Mouse (Mus musculus) lung, postnatal 0 days (tissue): ENCODE measurements around the gene Prdm11. TPM values are rescaled to one million over a fixed set of nuclear protein-coding genes. Genes with fewer than 3 reads are reported as not detected.

ENCODE experiments used
- ATAC-seq: fragments of 200-750 bp; cut with Nextera tagmentation; 2 replicates; pipeline ENCODE4 v1.8.0; 2017; ENCODE audit warnings: moderate library complexity
- DNase-seq: peaks from one replicate; pipeline ENCODE4 v3.0.0-alpha.2; 2016; ENCODE audit warnings: low spot score
- H3K27ac ChIP-seq: fragments of 300-500 bp; sonication (generic); 2 replicates; pipeline ENCODE4 v1.5.1; 2014; ENCODE audit warnings: antibody characterized with exemption, mild to moderate bottlenecking, low read length, mixed read lengths
- H3K27me3 ChIP-seq: fragments of 300-500 bp; sonication (generic); replicated peaks from 2 replicates; pipeline ENCODE4 v1.6.1; 2014; ENCODE audit warnings: low read length, mixed read lengths; ENCODE audit not compliant: insufficient read depth
- H3K36me3 ChIP-seq: fragments of 300-500 bp; sonication (generic); 2 replicates; pipeline ENCODE4 v1.6.1; 2014; ENCODE audit warnings: low read length, mixed read lengths; ENCODE audit not compliant: insufficient read depth
- H3K4me1 ChIP-seq: fragments of 300-500 bp; sonication (generic); 2 replicates; pipeline ENCODE4 v1.6.1; 2014; ENCODE audit warnings: antibody characterized with exemption, low read depth, low read length, mixed read lengths; ENCODE audit not compliant: insufficient read depth
- H3K4me2 ChIP-seq: fragments of 300-500 bp; sonication (generic); replicated peaks from 2 replicates; pipeline ENCODE4 v1.6.1; 2014; ENCODE audit warnings: low read depth, mild to moderate bottlenecking, low read length, moderate library complexity, mixed read lengths
- H3K4me3 ChIP-seq: fragments of 300-500 bp; sonication (generic); 2 replicates; pipeline ENCODE4 v1.5.1; 2014; ENCODE audit warnings: low read depth, low read length
- H3K9ac ChIP-seq: fragments of 300-500 bp; sonication (generic); replicated peaks from 2 replicates; pipeline ENCODE4 v1.6.1; 2014; ENCODE audit warnings: low read depth, mild to moderate bottlenecking
- H3K9me3 ChIP-seq: fragments of 300-500 bp; sonication (generic); 2 replicates; pipeline ENCODE4 v1.6.1; 2016; ENCODE audit warnings: low read length, mixed read lengths
- CTCF ChIP-seq: IDR thresholded peaks from 2 replicates; pipeline ENCODE4 v1.5.1; 2016; ENCODE audit warnings: antibody characterized with exemption, mild to moderate bottlenecking
- EP300 ChIP-seq: IDR thresholded peaks from 2 replicates; pipeline ENCODE4 v1.6.1; 2016; ENCODE audit warnings: antibody characterized with exemption, mild to moderate bottlenecking, control low read depth
- whole genome bisulfite sequencing: fragments of 180-500 bp; shearing (Covaris S2); extraction: QIAGEN DNeasy Blood & Tissue Kit; methylation state at CpG from one replicate; pipeline ENCODE4 v1.1.7; 2014; 5-methylcytosine and 5-hydroxymethylcytosine counted together
- polyA plus RNA-seq: library from polyadenylated mRNA; unstranded; fragments of >200 nt; fragmentation: Nextera tagmentation; extraction: Ambion mirVana; gene quantifications from 2 replicates; pipeline ENCODE4 v1.2.1, GENCODE M21; 2015

Gene Prdm11
- polyA plus RNA-seq, 1 experiment from 2014 or later, result 3.7 TPM

DNA sequence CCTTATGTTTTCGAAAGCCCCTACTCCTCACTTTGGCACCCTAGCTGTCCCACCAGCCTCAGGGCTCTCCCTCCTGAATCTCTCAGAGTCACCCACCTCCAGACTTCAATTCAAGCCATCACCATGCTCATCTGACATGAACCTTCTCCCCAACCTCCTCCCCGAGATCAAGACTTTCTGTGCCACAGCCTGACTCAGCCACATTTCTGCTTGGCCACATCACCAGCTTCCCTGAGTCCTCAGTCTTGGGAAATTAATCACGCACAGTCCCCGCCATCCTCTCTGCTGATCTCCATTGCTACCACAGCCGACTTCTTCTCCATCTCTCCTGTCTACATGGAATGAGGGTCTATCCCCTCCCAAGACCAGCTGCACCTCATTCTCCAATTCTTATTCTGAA is 34.5 kb downstream of the Prdm11 start:
- Histone ChIP-seq H3K36me3 (no peaks in the 10 kb centered on the region), H3K4me2 (no peak overlapping the region), H3K4me1 (peaks cover 12% of the 10 kb centered on the region; the same call in 1 of the 2 replicates), H3K4me3 (no peak overlapping the region), H3K27ac (no peak overlapping the region), H3K9me3 (no peaks in the 10 kb centered on the region), H3K27me3 (no peaks in the 10 kb centered on the region), H3K9ac (no peak overlapping the region)
- 97% methylated on average over 5 of the region's 5 CpGs for WGBS
- DNase-seq (no peak), ATAC-seq (no peak)
- TF ChIP-seq CTCF (no peak), EP300 (no peak)

DNA sequence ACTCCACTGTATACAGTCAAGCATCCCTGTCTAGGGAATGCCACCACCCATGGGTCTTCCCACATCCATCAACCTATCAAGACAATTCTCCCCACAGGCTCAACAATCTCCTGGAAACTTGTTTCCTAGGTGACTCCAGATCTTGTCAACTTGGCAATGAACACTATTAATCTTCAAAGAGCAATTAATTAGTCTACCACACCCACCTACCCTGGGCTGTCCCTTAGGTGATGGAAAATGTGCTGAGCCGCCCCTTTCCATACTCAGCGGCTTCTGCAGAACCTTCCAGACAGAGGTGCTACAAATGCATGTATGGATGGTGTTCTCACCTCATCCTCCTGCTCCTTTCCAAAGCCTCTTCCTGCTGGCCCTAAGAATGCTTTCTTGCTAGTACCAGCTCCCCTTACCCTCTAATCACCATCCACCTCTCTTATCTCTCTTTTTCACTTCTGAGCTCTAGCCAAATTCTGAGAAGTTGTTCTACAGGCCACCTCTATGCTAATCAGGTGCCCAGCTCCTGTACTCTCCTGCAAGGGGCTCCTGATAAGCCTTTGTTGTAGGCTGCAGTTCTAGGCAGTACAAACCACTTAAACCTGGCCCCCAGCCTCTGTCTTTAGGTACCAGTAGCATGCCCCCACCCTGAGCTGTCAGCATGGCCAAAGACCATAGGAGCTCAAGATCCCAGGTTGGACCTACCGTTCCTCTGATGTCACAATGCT is 37.8 kb downstream of the Prdm11 start:
- H3K4me3 ChIP-seq, result no peak overlapping the region

DNA sequence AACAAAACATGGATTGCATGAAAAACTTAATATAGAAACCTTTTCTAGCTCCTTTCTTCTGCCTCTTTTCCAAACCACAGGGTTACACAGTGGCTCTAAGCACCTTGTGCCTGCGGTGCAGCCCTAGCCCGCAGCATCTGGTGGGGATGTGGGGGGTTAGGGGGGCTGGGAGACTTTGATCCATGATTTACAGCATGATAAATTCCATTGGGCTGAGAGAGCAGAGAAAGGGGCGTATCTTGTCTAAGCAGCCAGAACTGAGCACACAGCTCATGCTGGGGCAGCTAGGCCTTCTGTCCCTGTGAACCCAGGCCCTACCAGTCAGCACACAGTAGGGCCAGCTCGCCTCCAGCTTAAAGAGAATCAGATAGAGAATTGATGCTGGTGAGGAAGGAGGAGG is 40.9 kb downstream of the Prdm11 start:
- no peaks in the 10 kb centered on the region for H3K27me3 ChIP-seq
- no peak overlapping the region for H3K9ac ChIP-seq
- TF ChIP-seq EP300 (no peak), CTCF (no peak)
- no peaks in the 10 kb centered on the region for H3K9me3 ChIP-seq
- H3K36me3 ChIP-seq, result no peaks in the 10 kb centered on the region; the same call in 1 of the 2 replicates
- no peak overlapping the region for H3K4me2 ChIP-seq
- DNase-seq (no peak), ATAC-seq (no peak)
- no peak overlapping the region for H3K27ac ChIP-seq
- 60% methylated on average over 4 of the region's 4 CpGs for WGBS
- H3K4me1 ChIP-seq, result no peaks in the 10 kb centered on the region
- no peak overlapping the region for H3K4me3 ChIP-seq

More for the DNA sequence above, 37.8 kb downstream of the Prdm11 start:
- Histone ChIP-seq H3K9ac (no peak overlapping the region), H3K27ac (no peak overlapping the region), H3K4me1 (no peaks in the 10 kb centered on the region), H3K27me3 (no peaks in the 10 kb centered on the region), H3K4me2 (no peak overlapping the region), H3K36me3 (no peaks in the 10 kb centered on the region; the same call in 1 of the 2 replicates), H3K9me3 (no peaks in the 10 kb centered on the region)
- TF ChIP-seq CTCF (no peak), EP300 (no peak)
- ATAC-seq, result no peak
- DNase-seq, result no peak
- 86% methylated on average over 3 of the region's 3 CpGs for WGBS

DNA sequence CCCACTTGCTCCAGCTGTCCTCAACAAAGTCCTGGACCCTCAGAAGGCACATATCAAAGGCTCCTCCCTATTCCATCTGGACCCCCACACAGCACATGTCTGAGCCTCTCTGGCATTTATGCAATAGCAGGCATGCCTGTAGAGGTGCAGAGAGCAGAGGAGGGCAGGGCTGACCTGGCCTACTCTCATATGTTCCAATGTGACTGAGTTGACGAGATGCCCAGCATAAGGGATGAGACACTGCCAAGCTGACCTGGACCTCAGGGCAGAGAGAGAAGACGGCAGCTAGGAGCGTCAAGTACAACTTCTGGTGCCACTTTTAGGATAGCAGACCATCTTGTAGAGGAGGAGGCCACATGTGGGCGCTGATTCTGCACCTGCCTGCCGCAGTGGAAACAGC is 54.0 kb downstream of the Prdm11 start:
- peaks cover 22% of the 10 kb centered on the region for H3K4me1 ChIP-seq
- 93% methylated on average over 5 of the region's 5 CpGs for WGBS
- H3K36me3 ChIP-seq, result 0 out of 2 replicates have a peak, but pooled peaks cover under 1% of the 10 kb centered on the region
- no peak overlapping the region for H3K27ac ChIP-seq
- no peak overlapping the region for H3K9ac ChIP-seq
- ATAC-seq (no peak), DNase-seq (no peak)
- H3K27me3 ChIP-seq, result no peaks in the 10 kb centered on the region
- no peak overlapping the region for H3K4me3 ChIP-seq
- TF ChIP-seq CTCF, result no peak
- no peak for TF ChIP-seq EP300
- no peak overlapping the region for H3K4me2 ChIP-seq
- no peaks in the 10 kb centered on the region for H3K9me3 ChIP-seq

DNA sequence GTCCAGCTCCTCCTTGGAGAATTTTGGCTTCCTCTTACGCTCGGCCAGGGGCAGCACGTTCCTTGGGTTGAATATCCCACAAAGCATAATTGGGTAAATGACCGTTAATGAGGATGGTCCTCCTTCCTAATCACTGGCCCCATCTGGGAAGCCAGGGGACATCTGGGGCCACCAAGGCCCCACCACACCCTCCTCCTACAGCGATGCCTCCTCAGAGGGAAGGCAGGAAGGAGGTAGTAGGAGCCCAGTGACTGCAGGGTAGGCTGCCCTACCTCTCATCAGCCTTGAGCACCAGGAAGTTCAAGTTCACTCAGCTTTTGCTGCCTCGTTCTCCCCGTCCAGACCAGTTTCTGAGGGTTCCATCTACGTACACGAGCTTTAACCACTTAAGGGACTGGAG is 56.4 kb downstream of the Prdm11 start:
- Histone ChIP-seq H3K4me1 (peaks cover 33% of the 10 kb centered on the region), H3K27ac (peak overlapping the region; percentile 93; the same call in 1 of the 2 replicates), H3K4me3 (no peak overlapping the region), H3K4me2 (no peak overlapping the region), H3K9me3 (no peaks in the 10 kb centered on the region), H3K9ac (no peak overlapping the region), H3K36me3 (peaks cover 6% of the 10 kb centered on the region; the same call in 1 of the 2 replicates), H3K27me3 (no peaks in the 10 kb centered on the region)
- TF ChIP-seq CTCF (no peak), EP300 (no peak)
- ATAC-seq, result no peak
- 79% methylated on average over 9 of the region's 9 CpGs for WGBS
- DNase-seq, result no peak

DNA sequence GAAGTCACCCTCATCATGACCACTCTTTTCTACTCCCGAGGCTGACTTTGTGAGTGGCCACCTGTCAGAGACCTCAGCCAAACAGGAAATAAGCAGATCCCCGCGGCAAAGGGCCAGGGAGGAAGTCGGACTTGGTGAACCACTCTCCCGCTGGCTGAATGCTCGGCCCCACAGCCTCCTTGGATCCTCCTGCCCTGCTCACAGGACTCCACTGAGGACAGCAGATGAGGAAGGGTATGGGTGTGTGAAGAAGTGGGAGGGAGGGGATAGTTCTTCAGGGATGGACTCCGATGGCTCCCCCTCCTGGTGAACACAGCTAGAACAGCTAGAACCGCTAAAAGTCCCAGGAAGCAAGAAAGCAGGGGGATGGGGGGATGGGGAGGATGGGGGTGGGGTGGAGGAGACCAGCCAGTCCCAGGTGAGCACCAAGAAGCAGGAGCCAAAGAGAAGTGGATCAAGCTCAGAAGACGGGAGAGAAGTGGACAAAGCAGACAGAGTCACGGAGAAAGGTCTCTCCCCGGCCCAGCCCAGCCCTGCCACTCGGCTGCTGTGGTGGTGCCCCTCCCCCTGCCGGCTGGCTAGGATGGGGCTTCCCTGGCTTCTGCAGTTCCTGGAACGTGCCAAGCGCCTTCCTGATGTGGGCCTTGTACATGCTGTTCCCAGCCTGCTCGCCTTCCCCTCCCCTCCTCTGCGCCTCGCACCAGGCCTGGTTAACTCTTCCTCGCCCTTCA is 57.9 kb downstream of the Prdm11 start:
- TF ChIP-seq EP300, result peak; percentile 90
- TF ChIP-seq CTCF, result peak; percentile 61
- peak overlapping the region; percentile 46 for H3K4me2 ChIP-seq
- H3K9me3 ChIP-seq, result no peaks in the 10 kb centered on the region
- H3K9ac ChIP-seq, result peak overlapping the region; percentile 29; the same call in 1 of the 2 replicates
- DNase-seq, result peak; percentile 96
- H3K36me3 ChIP-seq, result peaks cover 6% of the 10 kb centered on the region; the same call in 1 of the 2 replicates
- H3K4me3 ChIP-seq, result no peak overlapping the region; the same call in 1 of the 2 replicates
- H3K27me3 ChIP-seq, result no peaks in the 10 kb centered on the region
- 4% methylated on average over 18 of the region's 19 CpGs for WGBS
- peak overlapping the region; percentile 93 for H3K27ac ChIP-seq
- peaks cover 39% of the 10 kb centered on the region for H3K4me1 ChIP-seq
- peak; percentile 95 for ATAC-seq
